Mouse (Mus musculus) lung, postnatal 0 days (tissue): Measurements from ENCODE around the gene Icos. TPM values are rescaled to one million over a fixed set of nuclear protein-coding genes. Genes with fewer than 3 reads are reported as not detected.

ENCODE experiments used
- ATAC-seq: fragments of 200-750 bp; cut with Nextera tagmentation; 2 replicates; pipeline ENCODE4 v1.8.0; 2017; ENCODE audit warnings: moderate library complexity
- DNase-seq: peaks from one replicate; pipeline ENCODE4 v3.0.0-alpha.2; 2016; ENCODE audit warnings: low spot score
- H3K27ac ChIP-seq: fragments of 300-500 bp; sonication (generic); 2 replicates; pipeline ENCODE4 v1.5.1; 2014; ENCODE audit warnings: antibody characterized with exemption, mild to moderate bottlenecking, low read length, mixed read lengths
- H3K27me3 ChIP-seq: fragments of 300-500 bp; sonication (generic); replicated peaks from 2 replicates; pipeline ENCODE4 v1.6.1; 2014; ENCODE audit warnings: low read length, mixed read lengths; ENCODE audit not compliant: insufficient read depth
- H3K36me3 ChIP-seq: fragments of 300-500 bp; sonication (generic); 2 replicates; pipeline ENCODE4 v1.6.1; 2014; ENCODE audit warnings: low read length, mixed read lengths; ENCODE audit not compliant: insufficient read depth
- H3K4me1 ChIP-seq: fragments of 300-500 bp; sonication (generic); 2 replicates; pipeline ENCODE4 v1.6.1; 2014; ENCODE audit warnings: antibody characterized with exemption, low read depth, low read length, mixed read lengths; ENCODE audit not compliant: insufficient read depth
- H3K4me2 ChIP-seq: fragments of 300-500 bp; sonication (generic); replicated peaks from 2 replicates; pipeline ENCODE4 v1.6.1; 2014; ENCODE audit warnings: low read depth, mild to moderate bottlenecking, low read length, moderate library complexity, mixed read lengths
- H3K4me3 ChIP-seq: fragments of 300-500 bp; sonication (generic); 2 replicates; pipeline ENCODE4 v1.5.1; 2014; ENCODE audit warnings: low read depth, low read length
- H3K9ac ChIP-seq: fragments of 300-500 bp; sonication (generic); replicated peaks from 2 replicates; pipeline ENCODE4 v1.6.1; 2014; ENCODE audit warnings: low read depth, mild to moderate bottlenecking
- H3K9me3 ChIP-seq: fragments of 300-500 bp; sonication (generic); 2 replicates; pipeline ENCODE4 v1.6.1; 2016; ENCODE audit warnings: low read length, mixed read lengths
- CTCF ChIP-seq: IDR thresholded peaks from 2 replicates; pipeline ENCODE4 v1.5.1; 2016; ENCODE audit warnings: antibody characterized with exemption, mild to moderate bottlenecking
- EP300 ChIP-seq: IDR thresholded peaks from 2 replicates; pipeline ENCODE4 v1.6.1; 2016; ENCODE audit warnings: antibody characterized with exemption, mild to moderate bottlenecking, control low read depth
- WGBS: fragments of 180-500 bp; shearing (Covaris S2); extraction: QIAGEN DNeasy Blood & Tissue Kit; methylation state at CpG from one replicate; pipeline ENCODE4 v1.1.7; 2014; 5-methylcytosine and 5-hydroxymethylcytosine counted together
- polyA plus RNA-seq: library from polyadenylated mRNA; unstranded; fragments of >200 nt; fragmentation: Nextera tagmentation; extraction: Ambion mirVana; gene quantifications from 2 replicates; pipeline ENCODE4 v1.2.1, GENCODE M21; 2015

Gene Icos
- polyA plus RNA-seq, 1 experiment from 2014 or later, result 0.25 TPM

DNA sequence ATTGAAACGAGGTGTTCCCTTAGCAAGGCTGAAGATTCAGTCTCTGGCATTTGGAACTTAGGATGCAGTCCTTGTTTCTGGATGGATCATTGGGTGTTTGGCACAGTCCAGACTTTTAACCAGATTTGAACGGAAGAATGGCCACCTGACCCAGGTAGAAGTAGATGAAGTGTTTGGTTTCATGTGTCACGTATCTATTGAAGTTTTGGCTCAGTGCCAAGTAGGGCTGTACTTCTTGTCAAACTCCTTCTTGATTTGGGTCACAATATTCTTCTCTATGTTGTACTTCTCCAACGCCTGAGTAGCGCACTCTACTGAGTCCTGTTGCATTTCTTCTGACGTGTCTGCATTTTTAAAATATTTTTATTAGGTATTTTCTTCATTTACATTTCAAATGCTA is 29.6 kb upstream of the Icos start:
- no peak for TF ChIP-seq CTCF
- Histone ChIP-seq H3K27me3 (no peaks in the 10 kb centered on the region), H3K4me1 (no peaks in the 10 kb centered on the region), H3K27ac (no peak overlapping the region), H3K9me3 (no peaks in the 10 kb centered on the region), H3K4me2 (no peak overlapping the region), H3K4me3 (no peak overlapping the region), H3K9ac (no peak overlapping the region), H3K36me3 (no peaks in the 10 kb centered on the region)
- no peak for ATAC-seq
- 60% methylated on average over 6 of the region's 6 CpGs for WGBS
- no peak for DNase-seq

GRCm38 (mm10) chr1:60952958-60953357 is 24.8 kb upstream of the Icos start:
- Histone ChIP-seq H3K9ac (no peak overlapping the region), H3K4me3 (no peak overlapping the region), H3K27ac (peak overlapping the region; percentile 9; the same call in 1 of the 2 replicates), H3K9me3 (no peaks in the 10 kb centered on the region), H3K4me2 (0 out of 2 replicates have a peak overlapping the region, but pooled peaks have one; percentile 12), H3K27me3 (no peaks in the 10 kb centered on the region), H3K36me3 (no peaks in the 10 kb centered on the region), H3K4me1 (no peaks in the 10 kb centered on the region)
- no peak for ATAC-seq
- peak; percentile 24 for DNase-seq
- TF ChIP-seq CTCF, result no peak
- no peak for TF ChIP-seq EP300
- 41% methylated on average over 7 of the region's 7 CpGs for WGBS

GRCm38 (mm10) chr1:60953686-60954085 is 24.0 kb upstream of the Icos start:
- no peaks in the 10 kb centered on the region for H3K4me1 ChIP-seq
- no peaks in the 10 kb centered on the region for H3K9me3 ChIP-seq
- H3K27me3 ChIP-seq, result no peaks in the 10 kb centered on the region
- H3K36me3 ChIP-seq, result no peaks in the 10 kb centered on the region
- ATAC-seq, result no peak
- H3K4me2 ChIP-seq, result no peak overlapping the region
- H3K27ac ChIP-seq, result no peak overlapping the region
- no peak for DNase-seq
- no peak overlapping the region for H3K4me3 ChIP-seq
- WGBS, result 84% methylated on average over 7 of the region's 7 CpGs
- H3K9ac ChIP-seq, result no peak overlapping the region
- TF ChIP-seq EP300 (no peak), CTCF (no peak)

DNA sequence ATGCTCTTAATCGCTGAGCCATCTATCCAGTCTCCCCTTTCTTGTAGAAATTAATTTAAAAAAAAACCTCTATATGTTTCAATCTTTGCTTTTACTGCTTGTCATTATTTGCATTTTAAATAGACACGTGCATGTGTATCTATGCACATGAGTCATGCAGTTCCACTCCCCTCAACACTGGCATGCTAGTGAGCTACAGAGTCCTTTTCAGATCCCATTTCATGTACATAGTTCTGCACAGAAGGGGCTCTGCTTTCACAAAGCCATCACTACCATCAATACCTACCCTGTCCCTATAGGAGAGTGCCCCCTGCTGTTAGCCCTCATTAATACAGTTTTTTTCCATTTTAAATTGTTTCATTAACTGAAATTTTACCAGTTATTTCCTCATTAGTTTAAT is 23.0 kb upstream of the Icos start:
- DNase-seq (peak; percentile 41), ATAC-seq (peak; percentile 40; the same call in 1 of the 2 replicates)
- H3K27me3 ChIP-seq, result no peaks in the 10 kb centered on the region
- H3K27ac ChIP-seq, result no peak overlapping the region
- TF ChIP-seq CTCF (peak; percentile 74), EP300 (no peak)
- H3K9ac ChIP-seq, result no peak overlapping the region
- no peak overlapping the region for H3K4me3 ChIP-seq
- H3K4me1 ChIP-seq, result no peaks in the 10 kb centered on the region
- no peaks in the 10 kb centered on the region for H3K9me3 ChIP-seq
- H3K36me3 ChIP-seq, result no peaks in the 10 kb centered on the region
- no peak overlapping the region for H3K4me2 ChIP-seq
- 56% methylated on average over 2 of the region's 2 CpGs for WGBS

- no peak overlapping the region for H3K27ac ChIP-seq
- H3K4me2 ChIP-seq, result no peak overlapping the region
- TF ChIP-seq CTCF (no peak), EP300 (no peak)
- H3K27me3 ChIP-seq, result no peaks in the 10 kb centered on the region
- no peak overlapping the region for H3K4me3 ChIP-seq
- H3K9ac ChIP-seq, result no peak overlapping the region
- no peak for DNase-seq
- H3K9me3 ChIP-seq, result no peaks in the 10 kb centered on the region
- 91% methylated on average over 3 of the region's 3 CpGs for WGBS
- H3K4me1 ChIP-seq, result no peaks in the 10 kb centered on the region
- no peaks in the 10 kb centered on the region for H3K36me3 ChIP-seq
- no peak for ATAC-seq
Observed at GRCm38 (mm10) chr1:60955186-60955585, 22.5 kb upstream of the Icos start.

GRCm38 (mm10) chr1:60956196-60956595 is 21.5 kb upstream of the Icos start:
- Histone ChIP-seq H3K4me1 (no peaks in the 10 kb centered on the region), H3K9me3 (no peaks in the 10 kb centered on the region), H3K27me3 (no peaks in the 10 kb centered on the region), H3K36me3 (no peaks in the 10 kb centered on the region), H3K4me2 (no peak overlapping the region), H3K4me3 (no peak overlapping the region), H3K27ac (no peak overlapping the region), H3K9ac (no peak overlapping the region)
- no peak for TF ChIP-seq EP300
- TF ChIP-seq CTCF, result no peak
- ATAC-seq (no peak), DNase-seq (no peak)
- WGBS, result 80% methylated on average over 6 of the region's 6 CpGs

DNA sequence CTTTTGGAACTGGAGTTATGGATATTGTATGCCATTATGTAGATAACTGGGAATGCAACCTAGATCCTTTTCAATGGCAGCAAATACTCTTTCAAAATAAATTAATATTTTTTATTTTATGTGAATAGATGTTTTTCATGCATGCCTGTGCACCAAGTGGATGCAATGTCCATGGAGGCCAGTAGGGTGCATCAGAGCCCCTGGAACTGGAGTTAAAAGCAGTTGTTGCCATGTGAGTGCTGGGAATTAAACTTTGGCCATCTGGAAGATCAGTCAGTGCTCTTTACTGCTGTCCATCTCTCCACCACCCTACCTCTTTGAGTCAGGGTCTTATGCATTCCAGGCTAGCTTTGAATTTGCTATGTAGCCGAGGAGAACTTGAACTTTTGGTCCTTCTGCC is 19.4 kb upstream of the Icos start:
- H3K27me3 ChIP-seq, result no peaks in the 10 kb centered on the region
- no peaks in the 10 kb centered on the region for H3K36me3 ChIP-seq
- 86% methylated on average over 1 of the region's 1 CpGs for WGBS
- H3K9ac ChIP-seq, result no peak overlapping the region
- no peak overlapping the region for H3K4me3 ChIP-seq
- TF ChIP-seq CTCF (peak; percentile 39), EP300 (no peak)
- DNase-seq (no peak), ATAC-seq (no peak)
- no peak overlapping the region for H3K27ac ChIP-seq
- H3K4me1 ChIP-seq, result no peaks in the 10 kb centered on the region
- no peaks in the 10 kb centered on the region for H3K9me3 ChIP-seq
- no peak overlapping the region for H3K4me2 ChIP-seq
